Mouse (Mus musculus) stomach, embryonic 14.5 days (tissue): ENCODE results near the gene Hap1. TPM values are rescaled to one million over a fixed set of nuclear protein-coding genes. Genes with fewer than 3 reads are reported as not detected.
"Not testable (repeated sequence)": the region's sequence is repeated elsewhere in the genome, so short reads cannot be mapped to it uniquely, and the experiment has no call there.

ENCODE experiments used
- ATAC-seq: fragments of 200-750 bp; cut with Nextera tagmentation; 2 replicates; pipeline ENCODE4 v1.8.0; 2017; ENCODE audit warnings: low read depth, moderate TSS enrichment; ENCODE audit not compliant: insufficient number of reproducible peaks, insufficient read depth, low FRiP score
- H3K27ac ChIP-seq: fragments of 300-500 bp; sonication (generic); 2 replicates; pipeline ENCODE4 v1.5.1; 2014; ENCODE audit warnings: mild to moderate bottlenecking, low read length, moderate library complexity, mixed read lengths
- H3K27me3 ChIP-seq: fragments of 300-500 bp; sonication (generic); 2 replicates; pipeline ENCODE4 v1.6.1; 2014; ENCODE audit warnings: low read length, control low read depth, mixed read lengths; ENCODE audit not compliant: control insufficient read depth, insufficient read depth
- H3K36me3 ChIP-seq: fragments of 300-500 bp; sonication (generic); 2 replicates; pipeline ENCODE4 v1.6.1; 2014; ENCODE audit warnings: mild to moderate bottlenecking, control low read depth, low read length, moderate library complexity, mixed read lengths; ENCODE audit not compliant: control insufficient read depth, insufficient read depth
- H3K4me1 ChIP-seq: fragments of 300-500 bp; sonication (generic); 2 replicates; pipeline ENCODE4 v1.6.1; 2014; ENCODE audit warnings: low read length, control low read depth, mixed read lengths; ENCODE audit not compliant: control insufficient read depth, insufficient read depth
- H3K4me2 ChIP-seq: fragments of 300-500 bp; sonication (generic); replicated peaks from 2 replicates; pipeline ENCODE4 v1.6.1; 2014; ENCODE audit warnings: low read depth, low read length, control low read depth
- H3K4me3 ChIP-seq: fragments of 300-500 bp; sonication (generic); 2 replicates; pipeline ENCODE4 v1.5.1; 2014; ENCODE audit warnings: low read depth, low read length, control low read depth
- H3K9ac ChIP-seq: fragments of 300-500 bp; sonication (generic); replicated peaks from 2 replicates; pipeline ENCODE4 v1.6.1; 2014; ENCODE audit warnings: low read depth, mild to moderate bottlenecking, control low read depth, low read length, moderate library complexity, mixed read lengths
- H3K9me3 ChIP-seq: fragments of 300-500 bp; sonication (generic); 2 replicates; pipeline ENCODE4 v1.6.1; 2016; ENCODE audit warnings: low read depth, low read length, control low read depth; ENCODE audit not compliant: control insufficient read depth
- WGBS: fragments of 180-500 bp; shearing (Covaris S2); extraction: QIAGEN DNeasy Blood & Tissue Kit; methylation state at CpG from one replicate; pipeline ENCODE4 v1.1.7; 2014; 5-methylcytosine and 5-hydroxymethylcytosine counted together
- polyA plus RNA-seq: library from polyadenylated mRNA; unstranded; fragments of >200 nt; fragmentation: Nextera tagmentation; extraction: Ambion mirVana; gene quantifications from 2 replicates; pipeline ENCODE4 v1.2.1, GENCODE M21; 2014

Hap1 gene
- polyA plus RNA-seq, 1 experiment from 2014 or later = 10.8 TPM

DNA sequence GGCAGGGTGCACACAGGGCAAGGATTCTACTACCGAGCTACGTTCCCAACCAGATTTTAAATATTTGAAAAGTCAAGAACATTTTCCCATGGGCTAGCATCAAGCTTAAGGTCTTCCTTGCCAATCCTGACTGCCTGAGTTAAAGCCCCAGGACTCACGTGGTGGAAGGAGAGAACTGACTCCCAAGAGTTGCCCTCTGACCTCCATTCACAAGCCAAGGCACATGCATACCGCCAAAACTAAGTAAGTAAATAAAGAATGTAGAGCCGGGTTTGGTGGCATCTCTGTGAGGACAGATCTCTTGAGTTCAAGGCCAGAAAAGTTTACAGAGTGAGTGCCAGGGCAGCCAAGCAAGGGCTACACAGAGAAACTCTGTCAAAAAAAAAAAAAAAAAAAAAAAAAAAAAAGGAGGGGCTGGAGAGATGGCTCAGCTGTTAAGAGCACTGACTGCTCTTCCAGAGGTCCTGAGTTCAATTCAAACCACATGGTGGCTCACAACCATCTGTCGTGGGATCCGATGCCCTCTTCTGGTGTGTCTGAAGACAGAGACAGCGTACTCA lies 25.0 kb downstream of the Hap1 start:
- not testable (repeated sequence) for H3K4me3 ChIP-seq, H3K27me3 ChIP-seq, H3K9me3 ChIP-seq, H3K36me3 ChIP-seq, ATAC-seq, H3K4me1 ChIP-seq, H3K4me2 ChIP-seq, H3K9ac ChIP-seq, H3K27ac ChIP-seq
- 51% methylated on average over 8 of the region's 8 CpGs for WGBS

DNA sequence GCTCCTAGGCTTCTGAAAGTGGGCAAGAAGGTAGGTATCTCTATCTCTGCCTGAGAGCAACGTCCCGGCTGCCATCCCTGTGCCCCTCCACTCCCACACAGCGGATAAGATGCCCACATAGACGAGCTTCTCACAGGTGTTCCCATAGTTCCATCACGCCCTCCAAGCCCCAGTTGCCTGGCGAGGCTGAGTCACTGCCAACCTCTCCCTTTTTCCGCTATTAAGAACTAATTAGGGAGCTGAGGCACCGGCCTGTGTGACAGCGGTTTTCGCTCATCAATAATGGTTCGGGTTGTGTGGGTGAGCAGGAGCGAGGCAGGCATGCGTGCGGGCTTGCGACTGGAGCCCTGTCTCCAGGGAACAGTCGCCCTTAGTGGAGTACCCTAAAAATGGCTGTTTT lies 25.7 kb downstream of the Hap1 start:
- no peak for ATAC-seq

DNA sequence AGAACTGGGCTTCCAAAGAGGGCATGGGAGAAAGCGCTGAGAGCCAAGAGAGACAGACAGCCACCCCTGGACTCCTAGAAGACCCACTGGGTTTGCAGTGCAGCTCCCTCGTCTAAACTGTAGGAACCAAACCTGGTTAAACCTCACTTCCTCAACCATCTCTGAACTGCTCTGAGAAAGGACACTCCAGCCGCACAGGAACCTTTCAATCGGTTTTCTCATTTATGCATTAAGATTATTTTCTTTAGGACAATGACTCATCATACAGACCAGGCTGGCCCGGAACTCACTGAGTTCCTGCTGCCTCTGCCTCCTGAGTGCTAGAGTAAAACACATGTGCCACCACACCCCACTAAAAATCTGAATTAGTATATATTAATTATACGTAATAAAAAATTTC lies 28.2 kb downstream of the Hap1 start:
- H3K27me3 ChIP-seq = no peaks in the 10 kb centered on the region
- peaks cover 1% of the 10 kb centered on the region; the same call in 1 of the 2 replicates for H3K36me3 ChIP-seq
- H3K4me3 ChIP-seq = no peak overlapping the region
- no peak overlapping the region for H3K4me2 ChIP-seq
- H3K9me3 ChIP-seq = no peaks in the 10 kb centered on the region
- H3K27ac ChIP-seq = no peak overlapping the region
- ATAC-seq = no peak
- H3K9ac ChIP-seq = no peak overlapping the region
- H3K4me1 ChIP-seq = no peaks in the 10 kb centered on the region
- WGBS = 85% methylated on average over 6 of the region's 6 CpGs

More for the DNA sequence above, 25.7 kb downstream of the Hap1 start:
- Histone ChIP-seq H3K4me1 (no peaks in the 10 kb centered on the region), H3K4me2 (no peak overlapping the region), H3K27me3 (no peaks in the 10 kb centered on the region), H3K27ac (no peak overlapping the region), H3K9ac (no peak overlapping the region), H3K4me3 (no peak overlapping the region), H3K9me3 (no peaks in the 10 kb centered on the region), H3K36me3 (no peaks in the 10 kb centered on the region)
- 50% methylated on average over 16 of the region's 16 CpGs for WGBS

DNA sequence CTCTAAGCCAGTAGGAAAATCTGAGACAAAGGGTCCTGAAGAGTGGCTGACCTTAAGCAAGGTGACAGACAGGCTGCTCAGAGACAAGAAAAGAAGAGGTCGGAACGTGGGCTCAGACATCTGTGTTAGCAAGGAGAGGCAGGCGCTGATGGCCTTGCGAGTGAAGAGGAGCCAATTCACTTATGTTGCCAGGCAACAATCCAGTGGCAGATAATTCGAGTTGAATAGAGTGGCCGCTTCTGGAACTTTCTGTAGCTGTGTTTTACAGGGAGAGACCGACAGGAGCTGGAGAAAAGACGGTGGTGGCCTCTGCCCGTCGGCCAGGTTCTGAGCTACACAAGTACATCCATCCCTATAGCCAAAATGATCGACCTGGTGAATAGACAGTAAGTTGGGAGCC lies 28.6 kb downstream of the Hap1 start:
- 73% methylated on average over 11 of the region's 11 CpGs for WGBS

DNA sequence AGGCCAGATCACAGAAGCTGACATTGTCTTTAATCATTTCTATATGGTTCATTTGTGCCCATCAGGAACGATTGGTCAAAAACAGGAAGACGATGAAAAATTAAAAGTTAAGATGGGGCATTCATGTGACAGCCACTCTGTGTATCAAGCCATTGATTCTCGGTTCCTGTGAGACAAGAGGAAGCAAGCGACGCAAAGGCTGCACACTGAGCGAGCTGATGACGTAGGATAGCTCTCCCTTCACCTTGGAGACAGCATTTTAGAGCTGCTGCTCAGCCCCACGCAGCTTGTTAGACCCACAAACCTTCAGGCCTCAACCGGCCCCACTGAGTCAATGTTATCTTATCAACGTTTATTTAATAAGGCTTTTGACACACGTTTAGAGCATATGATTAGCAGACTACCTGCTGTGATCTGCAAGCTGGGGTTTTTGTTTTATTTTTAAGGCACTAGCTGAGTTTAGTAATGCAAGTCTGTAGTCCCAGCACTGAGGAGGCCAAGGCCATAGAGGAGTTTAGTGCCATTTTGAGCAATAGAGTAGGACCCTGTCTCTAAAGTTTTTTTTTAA lies 30.8 kb downstream of the Hap1 start:
- WGBS = 64% methylated on average over 11 of the region's 11 CpGs
- Histone ChIP-seq H3K4me2 (no peak overlapping the region), H3K27ac (no peak overlapping the region), H3K4me3 (no peak overlapping the region), H3K4me1 (no peaks in the 10 kb centered on the region), H3K27me3 (no peaks in the 10 kb centered on the region), H3K9me3 (no peaks in the 10 kb centered on the region), H3K9ac (no peak overlapping the region), H3K36me3 (peaks cover 19% of the 10 kb centered on the region)
- ATAC-seq = no peak

More for the DNA sequence above, 28.6 kb downstream of the Hap1 start:
- Histone ChIP-seq H3K4me1 (no peaks in the 10 kb centered on the region), H3K36me3 (peaks cover 6% of the 10 kb centered on the region; the same call in 1 of the 2 replicates), H3K9me3 (no peaks in the 10 kb centered on the region), H3K27me3 (no peaks in the 10 kb centered on the region), H3K4me3 (no peak overlapping the region), H3K27ac (no peak overlapping the region), H3K4me2 (no peak overlapping the region), H3K9ac (no peak overlapping the region)
- ATAC-seq = no peak

DNA sequence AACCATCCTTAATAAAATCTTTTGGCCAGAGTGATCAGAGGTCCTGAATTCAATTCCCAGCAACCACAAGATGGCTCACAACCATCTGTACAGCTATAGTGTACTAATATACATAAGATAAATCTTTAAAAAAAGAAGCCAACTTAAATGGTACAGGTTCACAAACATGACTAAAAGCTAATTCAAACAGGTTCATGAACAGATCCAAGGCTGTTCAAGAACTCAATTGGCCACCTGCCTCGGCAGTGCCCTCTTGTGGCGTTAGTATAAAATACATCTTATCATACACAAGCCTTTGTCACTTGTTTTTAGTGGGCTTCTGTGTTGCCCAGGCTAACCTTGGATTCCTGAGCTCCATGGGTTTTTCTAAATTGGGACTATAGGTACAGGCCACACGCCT lies 32.4 kb downstream of the Hap1 start:
- Histone ChIP-seq H3K36me3 (peaks cover 19% of the 10 kb centered on the region), H3K9me3 (no peaks in the 10 kb centered on the region), H3K27me3 (no peaks in the 10 kb centered on the region), H3K27ac (no peak overlapping the region), H3K4me1 (no peaks in the 10 kb centered on the region), H3K4me2 (no peak overlapping the region), H3K9ac (no peak overlapping the region), H3K4me3 (no peak overlapping the region)
- 17% methylated on average over 3 of the region's 3 CpGs for WGBS
- no peak for ATAC-seq

DNA sequence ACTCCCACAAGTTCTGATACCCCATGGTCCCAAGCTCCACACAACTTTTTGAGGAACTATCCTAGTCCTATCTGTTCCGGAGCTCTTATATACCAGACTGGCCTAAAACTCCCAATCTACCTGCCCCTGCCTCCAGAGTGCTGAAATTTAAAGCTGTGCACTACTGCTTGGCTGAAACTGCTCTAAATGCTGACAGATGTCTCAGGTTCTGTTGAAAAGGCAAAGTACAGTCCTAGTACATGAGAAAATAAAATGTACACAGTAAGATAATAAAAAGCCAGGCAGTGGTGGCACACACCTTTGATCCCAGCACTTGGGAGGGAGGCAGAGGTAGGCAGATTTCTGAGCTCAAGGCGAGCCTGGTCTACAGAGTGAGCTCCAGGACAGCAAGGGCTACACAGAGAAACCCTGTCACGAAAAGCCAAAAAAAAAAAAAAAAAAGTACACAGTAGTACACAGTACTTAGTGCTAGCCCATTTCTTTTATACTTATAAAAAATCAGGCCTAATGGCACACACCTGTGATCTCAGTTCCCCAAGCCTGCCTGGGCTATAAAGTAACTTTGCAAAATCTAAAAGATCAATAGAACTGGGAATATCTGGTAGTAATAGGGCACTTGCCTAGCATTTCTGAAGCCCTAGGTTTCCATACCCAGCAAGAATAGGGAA lies 33.2 kb downstream of the Hap1 start:
- Histone ChIP-seq H3K4me2 (no peak overlapping the region), H3K9ac (no peak overlapping the region), H3K9me3 (no peaks in the 10 kb centered on the region), H3K27ac (no peak overlapping the region), H3K27me3 (no peaks in the 10 kb centered on the region), H3K36me3 (peaks cover 19% of the 10 kb centered on the region), H3K4me1 (no peaks in the 10 kb centered on the region), H3K4me3 (no peak overlapping the region)
- no peak for ATAC-seq
- WGBS = 72% methylated on average over 3 of the region's 3 CpGs

DNA sequence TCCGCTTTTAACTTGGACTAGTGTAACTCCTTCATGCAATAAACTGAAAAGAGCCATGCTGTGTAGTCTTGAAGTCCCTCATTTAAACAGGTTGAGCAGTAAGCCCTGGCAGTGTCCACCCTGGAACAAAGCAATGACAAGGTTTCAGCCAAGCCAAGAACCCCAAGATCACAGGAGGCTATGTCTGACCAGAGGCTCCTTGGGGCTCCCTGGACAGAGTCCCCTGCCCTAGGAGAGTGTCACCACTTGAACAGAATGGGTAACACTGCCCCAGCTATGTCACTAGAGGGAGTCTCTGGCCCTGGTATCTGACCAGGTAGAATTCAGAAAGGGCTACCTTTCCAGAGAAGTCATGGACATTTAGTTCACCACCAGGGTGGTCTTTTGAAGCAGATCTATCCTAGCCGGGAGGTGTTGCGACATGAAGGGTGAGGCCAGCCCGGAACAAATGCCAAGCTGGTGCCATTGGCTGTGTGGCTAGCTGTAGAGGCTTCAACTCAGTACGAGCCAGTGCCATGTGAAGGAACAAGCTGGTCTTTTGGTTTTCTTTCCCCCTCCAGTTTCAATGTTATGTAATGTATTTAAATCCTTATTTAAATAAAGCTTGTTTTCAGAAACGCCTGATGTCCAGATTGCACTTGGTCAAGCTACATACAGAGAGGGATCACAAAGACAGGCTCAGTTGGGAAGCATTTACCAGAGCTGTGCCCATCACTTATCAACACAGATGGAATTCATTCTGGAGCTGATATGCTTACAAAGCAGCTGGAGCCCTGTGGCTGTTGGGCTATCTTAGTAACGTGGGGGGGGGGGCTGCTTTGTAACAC lies 34.2 kb downstream of the Hap1 start:
- not testable (repeated sequence) for ATAC-seq, H3K27me3 ChIP-seq, H3K4me1 ChIP-seq, H3K4me3 ChIP-seq, H3K9me3 ChIP-seq, H3K27ac ChIP-seq, H3K4me2 ChIP-seq, H3K9ac ChIP-seq
- H3K36me3 ChIP-seq = peaks cover 19% of the 10 kb centered on the region
- WGBS = 83% methylated on average over 7 of the region's 7 CpGs
